Mouse (Mus musculus) Patski (cell line): ENCODE measurements around the gene Vps50. TPM values are rescaled to one million over a fixed set of nuclear protein-coding genes. Genes with fewer than 3 reads are reported as not detected.
A peak's percentile ranks its signal among the peaks of the same experiment; 100 is the strongest.
"Not testable (repeated sequence)": the region's sequence is repeated elsewhere in the genome, so short reads cannot be mapped to it uniquely, and the experiment has no call there.

ENCODE experiments used
- ATAC-seq: fragments of 100-300 bp; one replicate; pipeline ENCODE4 v1.8.0; 2021
- CTCF ChIA-PET: fragments of 350-600 bp; sonication (Branson Sonifier 250); formaldehyde crosslinking; loops from one replicate; lab custom pipeline; 2022; ENCODE audit warnings: inconsistent platforms; lab: Charles Lee
- POLR2A ChIA-PET: fragments of 350-600 bp; sonication (Branson Sonifier 250); formaldehyde crosslinking; loops from one replicate; lab custom pipeline; 2022; ENCODE audit warnings: antibody characterized with exemption, inconsistent platforms; lab: Charles Lee
- DNase-seq: peaks from one replicate; pipeline ENCODE4 v3.0.0-alpha.2; 2011; ENCODE audit warnings: low read depth, low spot score
- H3K27me3 ChIP-seq: fragments of 371-371 bp; one replicate; pipeline ENCODE4 v1.5.1; 2021
- CTCF ChIP-seq: fragments of 100-300 bp; IDR thresholded peaks from one replicate; pipeline ENCODE4 v1.5.1; 2021
- in situ Hi-C: fragments of 300-500 bp; cut with MboI; formaldehyde crosslinking; loops from 3 replicates; pipeline ENCODE4 v1.11.1; 2018; ENCODE audit warnings: low pct_unique_long_range_greater_than_20kb, mixed read lengths
- polyA plus RNA-seq: library from polyadenylated mRNA; unstranded; gene quantifications from one replicate; pipeline ENCODE4 v1.2.3, GENCODE M21; 2021

The Vps50 gene
- polyA plus RNA-seq, 1 experiment from 2014 or later: 28.6 TPM

DNA sequence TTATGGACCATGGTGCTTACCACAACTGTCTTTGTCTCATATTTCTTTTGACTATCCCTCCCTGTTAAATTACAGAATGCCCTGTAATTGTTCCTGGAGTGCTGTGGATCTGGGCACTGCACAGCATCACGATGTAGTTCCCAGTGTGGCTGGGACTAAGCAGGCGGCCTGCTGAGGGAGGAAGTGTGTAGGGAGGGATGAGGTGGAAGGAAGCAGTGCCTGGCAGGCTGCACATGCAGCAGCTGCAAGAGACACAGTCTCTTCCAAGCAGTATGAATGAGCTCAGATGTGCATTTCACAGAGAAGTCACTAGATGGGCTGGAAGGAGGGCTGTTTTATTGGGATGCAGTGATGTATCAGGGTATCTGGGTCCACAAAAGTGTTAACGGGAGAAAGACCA, 14.4 kb downstream of the Vps50 start:
- ATAC-seq (no peak), DNase-seq (no peak)
- no peaks in the 10 kb centered on the region for H3K27me3 ChIP-seq
- ChIA-PET POLR2A (no interaction called here), CTCF (no interaction called here)
- in situ Hi-C loops: loop anchor here (25.0 kb wide), 2 partner anchors 900 to 1025 kb away; no protein-coding TSS in a partner anchor
- TF ChIP-seq CTCF: no peak

DNA sequence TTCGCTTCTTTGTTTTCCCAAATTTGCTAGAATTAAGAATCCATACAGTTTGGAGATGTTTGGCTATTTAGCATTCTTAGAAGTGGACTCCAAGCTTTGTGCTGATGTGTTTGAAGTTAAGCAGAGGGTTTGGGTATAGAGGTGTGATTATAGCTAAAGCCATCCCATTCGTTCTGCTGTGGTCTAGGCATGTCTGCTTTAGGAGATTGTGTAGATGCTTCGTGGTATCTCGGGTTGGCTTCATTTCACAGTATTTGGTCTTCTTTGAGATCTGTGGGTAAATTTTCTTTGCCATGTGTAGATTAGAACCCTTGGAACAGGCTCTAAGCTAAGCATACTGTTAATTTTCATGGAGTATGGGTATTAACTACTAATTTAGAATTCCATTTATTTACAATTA, 30.0 kb downstream of the Vps50 start:
- DNase-seq: no peak
- no peak for TF ChIP-seq CTCF
- ChIA-PET POLR2A (no interaction called here), CTCF (no interaction called here)
- in situ Hi-C loops: no loop called here
- no peaks in the 10 kb centered on the region for H3K27me3 ChIP-seq
- no peak for ATAC-seq

DNA sequence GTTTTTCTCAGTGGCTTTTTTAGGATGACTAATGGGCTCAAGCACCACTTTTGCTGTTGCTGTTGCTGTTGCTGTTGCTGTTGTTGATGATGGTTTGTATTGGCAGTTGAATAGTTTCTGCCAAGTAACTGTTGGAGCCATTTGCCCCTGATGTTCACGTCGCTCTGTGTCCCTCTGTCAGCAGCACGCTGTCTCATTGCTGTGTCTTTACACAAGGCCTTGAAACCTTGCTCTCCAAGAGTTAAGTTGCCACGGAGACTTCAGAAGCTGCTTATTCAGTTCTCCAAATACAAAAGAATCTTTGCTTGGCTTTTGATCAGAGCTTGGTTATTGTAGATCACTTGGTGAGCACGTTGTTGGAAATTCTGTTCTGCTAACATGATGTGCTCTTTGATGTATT, 33.3 kb downstream of the Vps50 start:
- ATAC-seq: no peak
- POLR2A ChIA-PET: no interaction called here
- in situ Hi-C loops: no loop called here
- TF ChIP-seq CTCF: no peak
- no peak for DNase-seq
- CTCF ChIA-PET: interaction anchor here (1.1 to 2.5 kb wide), 3 partner anchors 8 to 44 kb away, joined by 3 to 5 read pairs (median 4); no protein-coding TSS in a partner anchor
- H3K27me3 ChIP-seq: no peaks in the 10 kb centered on the region

DNA sequence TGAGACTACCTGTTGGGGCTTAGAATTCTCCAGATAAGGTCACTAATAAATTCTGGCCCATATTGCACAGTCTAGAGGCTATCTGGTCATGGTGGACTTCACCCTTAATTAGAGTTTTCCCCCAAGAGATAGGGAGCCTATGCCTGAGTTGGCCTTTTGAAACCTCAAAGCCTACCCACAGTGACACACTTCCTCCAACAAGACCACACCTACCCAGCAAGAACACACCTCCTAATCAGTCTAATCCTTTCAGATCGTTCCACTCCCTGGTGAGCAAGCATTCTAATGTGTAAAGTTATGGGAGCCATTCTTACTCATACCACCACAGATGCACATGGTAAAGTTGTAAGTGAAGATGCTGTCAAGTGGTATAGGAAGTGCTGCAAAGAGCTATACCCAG, 37.9 kb downstream of the Vps50 start:
- H3K27me3 ChIP-seq: no peaks in the 10 kb centered on the region
- ATAC-seq (no peak), DNase-seq (no peak)
- POLR2A ChIA-PET: no interaction called here
- CTCF ChIA-PET: no interaction called here
- no peak for TF ChIP-seq CTCF
- in situ Hi-C loops: no loop called here

DNA sequence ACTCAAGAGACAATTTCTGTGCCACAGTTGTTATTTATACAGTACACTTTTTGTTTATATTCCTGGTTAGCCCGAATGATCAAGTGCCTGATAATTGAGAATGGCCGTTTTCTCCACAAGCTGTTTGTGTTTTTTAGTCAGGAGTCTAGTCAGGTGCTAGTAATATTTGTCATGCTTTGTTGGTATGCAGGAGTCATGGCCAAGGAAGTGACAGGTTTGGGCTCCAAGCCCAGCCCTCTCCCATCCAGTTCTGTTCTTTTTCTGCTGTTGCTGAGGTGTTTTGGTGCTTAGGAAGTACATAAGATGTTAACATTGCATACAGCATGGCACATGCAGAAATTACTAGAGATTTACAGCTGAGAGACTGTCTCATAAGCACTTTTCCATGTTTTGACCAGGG, 41.3 kb downstream of the Vps50 start:
- ChIA-PET POLR2A (no interaction called here), CTCF (interaction anchor here (1.1 to 1.5 kb wide), 2 partner anchors 9 to 15 kb away, joined by 3 to 5 read pairs; no protein-coding TSS in a partner anchor)
- no peak for TF ChIP-seq CTCF
- no peak for ATAC-seq
- in situ Hi-C loops: no loop called here
- no peak for DNase-seq
- H3K27me3 ChIP-seq: no peaks in the 10 kb centered on the region

DNA sequence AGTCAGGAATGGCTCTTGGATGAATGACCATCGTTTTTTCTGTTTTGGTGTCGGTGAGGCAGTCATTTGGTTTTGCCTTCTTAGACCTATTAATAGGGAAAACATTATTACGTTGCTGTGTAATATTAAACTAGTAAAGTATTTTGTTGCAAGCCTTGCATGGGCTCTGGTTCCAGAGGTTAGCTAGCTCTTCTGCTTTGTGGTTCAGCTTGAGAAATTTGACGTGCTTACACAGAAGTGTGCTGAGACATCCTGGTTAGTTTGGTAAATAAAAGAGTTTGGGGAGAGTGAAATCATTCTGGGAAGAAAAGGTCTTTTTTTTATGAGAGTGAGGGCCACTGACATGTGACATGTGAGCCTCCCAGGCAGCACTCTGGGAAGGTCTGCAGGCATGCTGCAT, 45.7 kb downstream of the Vps50 start:
- TF ChIP-seq CTCF: no peak
- DNase-seq (peak; percentile 70), ATAC-seq (peak; percentile 89)
- no peaks in the 10 kb centered on the region for H3K27me3 ChIP-seq
- in situ Hi-C loops: no loop called here
- ChIA-PET POLR2A (no interaction called here), CTCF (interaction anchor here (0.8 to 0.9 kb wide), 2 partner anchors 9 to 34 kb away, joined by 3 read pairs; no protein-coding TSS in a partner anchor)

DNA sequence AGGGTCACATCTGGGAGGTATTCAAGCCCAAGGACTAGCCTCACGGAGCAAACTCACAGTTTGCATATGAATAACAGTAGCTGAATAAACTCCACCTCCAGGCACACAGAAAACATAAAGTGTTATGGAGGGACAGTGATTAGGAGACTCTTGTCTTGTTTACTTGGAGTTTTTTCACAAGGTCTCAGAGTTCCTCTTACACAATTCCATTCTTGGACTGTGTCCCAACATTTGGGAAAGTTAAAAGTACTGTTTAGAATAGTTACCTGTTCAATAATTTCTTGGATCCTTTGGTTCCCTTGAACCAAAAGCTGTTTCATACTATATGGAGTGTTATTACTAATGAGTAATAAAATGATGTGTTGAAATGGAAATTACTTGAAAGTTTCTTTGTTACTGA, 46.8 kb downstream of the Vps50 start:
- ATAC-seq (no peak), DNase-seq (no peak)
- in situ Hi-C loops: no loop called here
- no peaks in the 10 kb centered on the region for H3K27me3 ChIP-seq
- ChIA-PET CTCF (no interaction called here), POLR2A (no interaction called here)
- TF ChIP-seq CTCF: no peak

DNA sequence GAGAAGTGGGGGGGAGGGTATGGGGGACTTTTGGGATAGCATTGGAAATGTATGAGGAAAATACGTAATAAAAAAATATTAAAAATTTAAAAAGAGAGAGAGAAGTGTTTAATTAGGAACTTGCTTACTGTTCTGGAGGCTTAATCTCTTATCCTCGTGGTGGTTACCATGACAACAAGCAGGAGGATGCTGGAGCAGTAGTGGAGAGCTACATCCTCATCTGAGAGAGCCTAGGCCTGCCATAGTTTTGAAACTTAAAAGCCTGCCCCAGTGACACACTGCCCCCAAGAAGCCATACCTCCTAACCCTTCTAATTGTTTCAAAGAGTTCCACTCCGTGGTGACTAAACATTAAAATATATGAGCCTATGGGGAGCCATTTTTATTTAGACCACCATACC, 50.8 kb downstream of the Vps50 start:
- ChIA-PET POLR2A (no interaction called here), CTCF (no interaction called here)
- in situ Hi-C loops: no loop called here
- no peak for ATAC-seq
- TF ChIP-seq CTCF: no peak
- no peaks in the 10 kb centered on the region for H3K27me3 ChIP-seq
- DNase-seq: no peak

DNA sequence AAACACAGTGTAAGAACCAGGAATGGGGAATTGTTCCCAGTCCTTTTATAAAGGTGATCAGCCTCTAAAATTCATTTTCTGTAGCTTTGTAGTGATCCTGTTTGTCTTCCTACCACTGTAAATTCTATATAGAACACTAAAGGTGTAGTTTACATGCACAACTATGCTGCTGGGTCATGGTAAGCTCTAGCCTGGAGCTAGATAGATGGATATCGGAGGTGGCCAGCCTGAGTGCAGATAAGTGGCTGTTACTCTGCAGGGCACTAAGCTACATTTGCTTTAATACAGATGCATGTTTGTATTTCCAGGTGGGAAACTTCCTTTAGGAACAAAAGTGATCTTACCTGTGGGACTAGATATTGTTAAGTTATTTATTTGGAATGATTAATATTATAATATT, 51.8 kb downstream of the Vps50 start:
- in situ Hi-C loops: no loop called here
- CTCF ChIA-PET: no interaction called here
- DNase-seq (no peak), ATAC-seq (no peak)
- POLR2A ChIA-PET: interaction anchor here (0.6 kb wide), 1 partner anchor 861 kb away, joined by 6 read pairs; no protein-coding TSS in a partner anchor
- TF ChIP-seq CTCF: no peak
- no peaks in the 10 kb centered on the region for H3K27me3 ChIP-seq

DNA sequence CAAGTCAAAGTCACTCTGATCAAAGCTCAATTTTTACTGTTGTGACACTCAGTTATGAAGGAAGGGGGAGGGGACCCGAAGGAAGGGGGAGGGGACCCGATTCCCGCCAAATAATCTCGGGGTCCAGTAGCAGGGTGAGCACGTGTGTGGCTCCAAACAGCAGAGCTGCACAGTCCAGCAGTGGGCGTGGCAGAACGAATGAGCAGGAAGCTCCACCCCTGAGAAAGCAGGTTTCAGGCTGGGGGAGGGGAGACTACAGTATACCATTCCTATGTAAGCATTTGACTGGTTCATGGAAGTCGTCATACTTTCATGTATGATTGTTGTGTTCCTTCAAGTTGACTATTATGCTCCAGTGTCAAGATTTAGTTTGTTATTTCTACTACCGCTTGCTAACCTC, 54.5 kb downstream of the Vps50 start:
- in situ Hi-C loops, DNase-seq, POLR2A ChIA-PET, ATAC-seq, H3K27me3 ChIP-seq, CTCF ChIA-PET: not testable (repeated sequence)

DNA sequence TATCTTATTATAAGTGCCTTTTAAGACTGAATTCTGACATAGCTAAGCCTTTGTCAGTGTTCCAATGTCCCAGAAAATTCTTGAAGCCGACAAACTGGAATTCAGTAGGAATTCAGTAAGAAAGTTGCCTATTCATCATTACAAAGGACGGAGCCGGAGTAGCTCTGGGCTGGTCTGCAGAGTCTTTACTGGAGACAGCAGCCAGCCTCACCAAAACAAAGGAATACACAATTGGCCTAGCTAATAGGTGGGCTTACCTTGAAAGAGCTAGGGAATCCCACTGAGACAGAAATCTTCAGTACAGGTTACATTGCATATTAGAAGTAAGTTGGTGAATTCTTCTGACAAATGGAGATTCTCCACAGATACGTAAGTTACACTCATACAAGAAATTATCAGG, 59.0 kb downstream of the Vps50 start:
- no peaks in the 10 kb centered on the region for H3K27me3 ChIP-seq
- DNase-seq (no peak), ATAC-seq (no peak)
- ChIA-PET CTCF (no interaction called here), POLR2A (no interaction called here)
- TF ChIP-seq CTCF: no peak
- in situ Hi-C loops: no loop called here

DNA sequence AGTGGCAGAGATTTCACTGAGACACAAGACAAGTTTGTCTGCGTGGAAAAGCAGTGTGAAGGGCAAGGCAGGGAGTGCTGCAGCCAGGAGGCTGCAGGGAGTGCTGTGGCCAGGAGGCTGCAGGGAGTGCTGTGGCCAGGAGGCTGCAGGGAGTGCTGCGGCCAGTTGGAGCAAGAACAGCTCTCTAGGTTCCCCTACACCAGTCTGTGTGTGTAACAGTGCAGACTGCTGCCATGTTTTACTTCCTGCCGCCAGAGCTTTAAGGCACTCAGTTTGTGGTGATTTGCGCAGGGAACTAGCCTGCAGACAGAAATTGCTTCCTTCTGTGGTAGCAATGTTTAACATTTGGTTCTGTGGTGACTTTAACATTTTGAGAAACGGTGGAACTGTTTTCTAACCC, 61.8 kb downstream of the Vps50 start:
- in situ Hi-C loops: no loop called here
- no peak for TF ChIP-seq CTCF
- no peak for ATAC-seq
- no peaks in the 10 kb centered on the region for H3K27me3 ChIP-seq
- ChIA-PET POLR2A (no interaction called here), CTCF (no interaction called here)
- no peak for DNase-seq
